Mouse (Mus musculus): ENCODE measurements around the gene Gnpat. TPM values are rescaled to one million over a fixed set of nuclear protein-coding genes. Genes with fewer than 3 reads are reported as not detected.

Gene Gnpat
- total RNA-seq, 1 experiment: 102 TPM

DNA sequence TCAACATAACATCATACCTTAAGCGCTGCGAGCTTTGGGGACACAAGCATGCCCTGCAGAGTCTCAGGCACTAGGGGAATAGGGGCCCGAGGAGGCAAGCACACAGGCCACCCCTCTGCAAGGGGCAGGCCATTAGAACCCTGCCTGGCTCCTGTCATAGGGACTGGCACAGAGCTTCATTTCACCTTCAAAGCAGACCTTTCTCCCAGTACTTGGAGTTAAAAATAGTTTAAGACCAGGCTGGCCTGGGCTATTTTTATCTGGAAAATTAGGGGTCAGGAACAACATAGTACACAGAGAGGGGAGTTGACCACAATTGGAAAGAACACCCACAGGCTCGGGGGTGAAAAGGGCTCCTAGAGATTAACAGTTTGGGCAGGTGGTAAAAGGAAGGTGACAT lies 74.5 kb downstream of the Gnpat start:
- in situ Hi-C loops (cut with MboI; ENCODE audit: low sequenced_read_pairs in 2 of 2, unreplicated experiment in 2 of 2): no loop called here
- no peak overlapping the region for H3K4me3 ChIP-seq (ENCODE audit: insufficient read depth in 1 of 2, low read depth in 1 of 2, low read length in 2 of 2, poor library complexity in 1 of 2, severe bottlenecking in 1 of 2)
- no peaks in the 10 kb centered on the region for H3K9me3 ChIP-seq (ENCODE audit: control insufficient read depth, insufficient read depth, low read depth, low read length)
- peaks cover 3% of the 10 kb centered on the region; the same call in 1 of the 2 replicates for H3K36me3 ChIP-seq (ENCODE audit: control insufficient read depth, insufficient read depth, low read length, poor library complexity, severe bottlenecking)
- TF ChIP-seq ZC3H11A (IDR thresholded peaks at IDR 0.05; ENCODE audit: borderline replicate concordance, low read depth, low read length) (no peak), HCFC1 (IDR thresholded peaks at IDR 0.05; ENCODE audit: borderline replicate concordance, insufficient read depth, low read length) (no peak), MAFK (IDR thresholded peaks at IDR 0.05; ENCODE audit: insufficient read depth, low read depth, low read length) (no peak), CHD2 (IDR thresholded peaks at IDR 0.05; ENCODE audit: low read depth, low read length) (no peak), ZNF384 (IDR thresholded peaks at IDR 0.05; ENCODE audit: low read depth, low read length) (no peak)
- DNase-seq (ENCODE audit: low read depth, low spot score): no peak
- H3K9ac ChIP-seq (ENCODE audit: insufficient read depth, low read depth, low read length, poor library complexity, severe bottlenecking): no peak overlapping the region
- H3K27ac ChIP-seq (ENCODE audit: insufficient read depth, low read depth, low read length, poor library complexity, severe bottlenecking): no peak overlapping the region
- H3K4me1 ChIP-seq (ENCODE audit: control insufficient read depth in 2 of 2, insufficient read depth in 2 of 2, low read length in 2 of 2, poor library complexity in 1 of 2): peaks cover 0 to 3% of the 10 kb centered on the region in 2 experiments; a peak in 1 of 4 replicates

Other genes starting within 250 kb of the Gnpat start
- 7.5 and 8.1 TPM in 2 replicates for gene 2310022B05Rik, start 199.7 kb upstream of the Gnpat start, total RNA-seq (2012; rRNA removed)
- gene Ttc13, start 141.1 kb upstream of the Gnpat start, total RNA-seq (2012; rRNA removed): 74.8 and 108 TPM in 2 replicates
- 25.1 and 28.3 TPM in 2 replicates for gene Arv1, start 140.9 kb upstream of the Gnpat start, total RNA-seq (2012; rRNA removed)
- 1.6 and 2.9 TPM in 2 replicates for gene Fam89a, start 111.2 kb upstream of the Gnpat start, total RNA-seq (2012; rRNA removed)
- gene Trim67, start 69.9 kb upstream of the Gnpat start, total RNA-seq (2012; rRNA removed): 0.40 and 0.48 TPM in 2 replicates
- 71.5 and 83.6 TPM in 2 replicates for gene 2810004N23Rik, start 87 bp downstream of the Gnpat start, total RNA-seq (2012; rRNA removed)
- 12.8 and 16.8 TPM in 2 replicates for gene Exoc8, start 34.7 kb downstream of the Gnpat start, total RNA-seq (2012; rRNA removed)
- gene Sprtn, start 34.9 kb downstream of the Gnpat start, total RNA-seq (2012; rRNA removed): 10.7 and 16.8 TPM in 2 replicates
- gene Egln1, start 86.3 kb downstream of the Gnpat start, total RNA-seq (2012; rRNA removed): 13.1 and 15.8 TPM in 2 replicates
- gene Tsnax, start 150.0 kb downstream of the Gnpat start, total RNA-seq (2012; rRNA removed): 32.2 and 46.9 TPM in 2 replicates
- gene Disc1, start 191.2 kb downstream of the Gnpat start, total RNA-seq (2012; rRNA removed): 1.5 and 2.7 TPM in 2 replicates